Mouse (Mus musculus) left cerebral cortex, adult 8-10 months (tissue): Measurements from ENCODE around the gene Mroh3. TPM values are rescaled to one million over a fixed set of nuclear protein-coding genes. Genes with fewer than 3 reads are reported as not detected.

ENCODE experiments used
- DNase-seq, 2 experiments: peaks; one replicate each; pipeline ENCODE4 v3.0.0; 2022; ENCODE audit warnings: low spot score in 2 of 2
- total RNA-seq, 4 experiments: library from RNA; stranded (reverse); gene quantifications; 2 replicates each; pipeline ENCODE4 v1.2.4; 2022

The Mroh3 gene
- total RNA-seq, 4 experiments from 2014 or later = 0.37 to 1.2 (median 0.56) TPM

- no peak for DNase-seq
Observed at GRCm38 (mm10) chr1:136228328-136229039, 15.9 kb upstream of the Mroh3 start.

DNA sequence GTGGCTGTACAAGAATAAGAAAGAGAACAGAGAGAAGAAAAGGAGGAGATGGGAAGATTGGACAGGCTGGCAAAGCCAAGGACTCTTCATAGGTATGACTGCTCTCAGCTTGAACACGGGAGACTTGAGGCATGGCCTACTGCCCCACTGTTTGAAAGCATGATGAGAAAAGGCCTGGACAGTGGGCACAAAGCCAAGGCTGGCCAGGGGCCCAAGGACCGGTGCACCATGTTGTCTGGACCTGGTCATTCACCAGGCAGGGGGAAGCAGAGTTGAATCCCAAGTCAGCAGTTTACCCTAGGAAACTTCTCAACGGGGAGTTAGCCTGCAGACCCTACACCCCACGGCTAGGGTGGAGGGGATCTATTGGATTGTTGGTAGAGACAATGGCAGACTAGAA is 15.2 kb upstream of the Mroh3 start:
- no peak for DNase-seq

- no peak for DNase-seq
Observed at GRCm38 (mm10) chr1:136226626-136227025, 14.0 kb upstream of the Mroh3 start.

- DNase-seq = no peak
Observed at GRCm38 (mm10) chr1:136225846-136226245, 13.2 kb upstream of the Mroh3 start.

DNA sequence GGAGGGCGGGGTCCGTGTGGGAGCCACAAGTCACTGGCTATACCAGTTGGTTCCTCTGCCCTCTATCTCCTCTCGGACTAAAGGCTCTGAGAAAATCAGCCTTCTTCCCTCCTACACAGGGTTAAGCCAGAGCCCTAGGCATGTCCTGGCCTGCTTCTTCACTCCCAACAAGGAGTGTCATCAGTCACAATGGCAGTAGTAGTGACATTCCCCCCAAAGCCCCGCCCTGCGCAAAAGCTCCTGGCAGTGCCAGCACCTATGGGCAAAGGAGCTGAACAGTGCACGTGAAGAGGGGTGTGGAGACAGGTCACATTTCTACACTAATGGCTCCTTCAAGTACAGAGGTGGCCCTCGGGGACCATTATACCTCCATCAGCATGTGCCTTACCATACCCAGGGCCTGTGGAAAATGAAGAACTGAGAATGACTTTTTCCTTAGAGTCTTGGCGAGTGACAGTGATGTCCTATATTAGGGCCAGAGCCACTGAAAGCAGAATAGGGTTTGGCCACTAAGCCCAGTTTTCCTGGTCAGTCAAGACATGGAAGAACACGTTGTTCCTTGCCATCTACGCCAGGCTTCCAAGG is 11.2 kb upstream of the Mroh3 start:
- no peak for DNase-seq

DNA sequence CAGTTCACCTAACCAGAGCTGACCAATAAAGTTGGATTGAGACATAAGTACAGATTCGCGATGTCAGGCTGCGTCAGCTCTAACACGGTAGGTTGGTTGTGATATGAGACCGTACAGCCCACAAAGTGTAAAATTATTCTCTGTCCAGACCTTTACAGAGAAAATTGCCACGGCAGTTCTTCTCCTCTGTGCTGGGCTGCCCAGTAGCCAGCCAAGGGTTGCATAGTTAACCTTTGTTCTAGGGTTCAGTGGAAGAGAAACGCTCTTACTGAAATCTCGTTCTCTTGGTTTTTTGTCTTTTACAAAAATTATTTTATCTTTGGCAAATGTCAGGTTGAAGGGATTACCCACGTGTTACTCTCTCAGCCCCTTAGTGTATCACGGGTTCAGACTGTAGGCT is 9.8 kb upstream of the Mroh3 start:
- DNase-seq = no peak

GRCm38 (mm10) chr1:136220037-136220871 is 7.6 kb upstream of the Mroh3 start:
- no peak for DNase-seq

GRCm38 (mm10) chr1:136214304-136214703 is 1.7 kb upstream of the Mroh3 start:
- DNase-seq = no peak

DNA sequence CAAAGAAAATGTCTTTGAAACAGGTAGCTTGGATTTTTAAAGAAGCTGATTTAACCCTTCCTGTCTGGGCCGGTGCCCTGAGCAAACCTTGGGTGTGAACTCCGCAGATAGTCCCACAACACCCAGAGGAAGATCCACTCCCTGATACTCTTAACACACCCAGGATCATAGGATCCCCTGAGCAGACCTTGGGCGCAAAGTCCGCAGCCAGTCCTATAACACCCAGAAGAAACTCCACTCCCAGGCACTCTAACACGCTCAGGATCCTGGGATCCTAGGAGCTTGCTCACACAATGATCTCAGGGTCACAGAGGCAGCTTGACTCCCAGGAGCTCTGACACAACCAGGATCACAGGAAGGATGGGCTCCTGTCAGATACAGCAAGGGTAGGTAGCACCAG is 22.6 kb downstream of the Mroh3 start:
- no peak for DNase-seq

DNA sequence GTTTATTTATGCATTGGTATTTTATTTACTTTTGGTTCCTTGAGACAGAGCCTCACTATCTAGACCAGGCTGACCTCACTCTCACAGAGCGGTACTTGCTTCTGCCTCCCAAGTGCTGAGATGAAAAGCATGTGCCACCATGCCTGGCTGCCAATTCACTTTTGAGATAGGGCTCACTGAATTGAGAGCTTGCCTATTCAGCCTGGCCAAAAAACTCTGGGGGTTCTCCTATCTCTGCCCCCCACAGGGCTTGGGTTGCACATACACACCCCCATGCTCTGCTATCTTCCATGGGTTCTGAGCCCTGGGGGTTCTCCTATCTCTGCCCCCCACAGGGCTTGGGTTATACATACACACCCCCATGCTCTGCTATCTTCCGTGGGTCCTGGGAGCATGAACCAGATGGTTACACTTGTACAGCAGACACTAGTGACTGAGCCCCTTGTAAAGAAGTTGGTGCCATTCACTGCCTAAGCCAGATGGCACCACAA is 33.1 kb downstream of the Mroh3 start:
- DNase-seq = no peak

- DNase-seq = no peak
Observed at GRCm38 (mm10) chr1:136178741-136179140, 33.9 kb downstream of the Mroh3 start.

GRCm38 (mm10) chr1:136177085-136177484 is 35.5 kb downstream of the Mroh3 start:
- no peak for DNase-seq

DNA sequence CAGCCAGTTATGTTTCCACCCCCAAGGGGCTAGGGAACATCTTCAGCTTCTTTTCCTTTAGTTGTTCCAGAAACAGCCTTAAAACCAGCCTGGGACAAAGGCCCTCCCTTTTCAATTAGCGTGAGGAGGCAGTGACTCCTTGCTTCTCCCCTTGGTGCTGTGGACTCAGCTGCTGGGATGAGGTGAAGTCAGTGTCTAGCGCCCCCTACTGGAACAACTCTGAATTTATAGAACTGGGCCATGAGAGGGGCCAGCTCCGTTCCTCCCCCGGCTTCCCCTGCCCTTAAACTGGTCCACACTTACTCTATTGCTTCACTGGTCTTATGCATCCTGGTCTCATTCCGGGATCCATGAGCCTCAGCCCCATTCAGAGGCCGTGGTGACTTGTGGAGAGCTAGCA is 37.4 kb downstream of the Mroh3 start:
- no peak for DNase-seq

DNA sequence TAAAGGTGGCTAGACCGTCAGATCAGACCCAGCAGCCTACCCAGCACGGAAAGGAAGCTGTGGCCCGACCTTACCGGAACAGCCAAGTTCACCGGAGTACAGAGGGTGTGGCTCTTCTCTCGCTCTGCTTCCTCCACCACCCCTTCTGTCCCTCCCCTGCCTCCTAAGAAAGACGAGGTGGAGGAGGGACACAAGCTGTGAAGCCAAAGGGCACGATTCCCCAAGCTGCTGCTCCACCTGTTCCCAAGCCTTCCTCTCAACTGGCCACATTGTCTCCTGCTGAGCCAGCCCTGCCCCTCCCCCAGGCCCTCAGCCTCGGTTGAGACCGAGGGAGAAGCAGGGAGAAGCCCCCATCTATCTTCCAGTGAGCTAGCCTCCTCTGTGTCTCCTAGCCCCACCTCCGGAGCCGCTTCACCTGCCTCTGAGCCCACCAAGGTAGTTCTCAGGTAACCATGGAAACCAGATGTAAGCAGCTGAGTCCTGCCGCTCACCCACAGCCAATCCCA is 38.5 kb downstream of the Mroh3 start:
- DNase-seq = peak in 1 of 2 experiments; percentile 6

- DNase-seq = no peak
Observed at GRCm38 (mm10) chr1:136172696-136173095, 39.9 kb downstream of the Mroh3 start.

GRCm38 (mm10) chr1:136170109-136170508 is 42.5 kb downstream of the Mroh3 start:
- no peak for DNase-seq

DNA sequence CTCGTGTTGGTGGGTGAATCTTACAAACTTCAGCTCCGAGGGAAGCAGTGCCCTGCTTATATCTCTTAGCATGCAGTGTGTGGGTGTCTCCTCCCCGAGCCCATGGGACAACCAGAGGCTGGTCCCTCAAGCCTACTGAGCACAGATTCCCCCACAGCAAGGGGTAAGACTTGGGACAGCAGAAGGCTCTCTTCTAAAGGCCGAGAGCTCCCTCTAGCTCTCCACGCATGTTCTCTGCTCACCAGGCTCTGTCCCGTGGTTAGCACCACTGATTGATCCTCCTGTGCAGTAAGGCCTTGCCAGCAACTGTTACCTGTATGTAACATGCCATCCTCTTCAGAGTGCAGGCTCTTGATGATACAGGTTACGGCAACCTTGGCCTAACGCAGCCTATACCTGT is 45.0 kb downstream of the Mroh3 start:
- no peak for DNase-seq

DNA sequence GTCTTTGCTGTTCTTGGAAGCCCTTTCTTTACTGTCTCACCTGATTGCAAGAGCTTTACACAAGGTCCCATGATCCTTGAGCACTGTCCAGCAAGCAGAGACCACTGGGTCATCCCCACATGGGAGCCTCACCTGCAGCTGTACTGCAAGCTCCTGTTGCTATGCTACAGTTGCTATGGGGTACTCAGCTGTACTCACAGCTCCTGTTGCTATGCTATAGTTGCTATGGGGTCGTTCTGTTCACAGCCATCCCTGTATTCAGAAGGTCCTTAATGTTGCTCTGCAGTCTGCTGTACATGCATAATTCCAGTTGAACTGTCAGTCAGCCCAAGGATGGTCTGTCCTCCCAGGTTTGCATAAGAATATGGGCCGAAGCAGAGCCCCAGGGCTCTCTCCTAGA is 47.2 kb downstream of the Mroh3 start:
- no peak for DNase-seq

DNA sequence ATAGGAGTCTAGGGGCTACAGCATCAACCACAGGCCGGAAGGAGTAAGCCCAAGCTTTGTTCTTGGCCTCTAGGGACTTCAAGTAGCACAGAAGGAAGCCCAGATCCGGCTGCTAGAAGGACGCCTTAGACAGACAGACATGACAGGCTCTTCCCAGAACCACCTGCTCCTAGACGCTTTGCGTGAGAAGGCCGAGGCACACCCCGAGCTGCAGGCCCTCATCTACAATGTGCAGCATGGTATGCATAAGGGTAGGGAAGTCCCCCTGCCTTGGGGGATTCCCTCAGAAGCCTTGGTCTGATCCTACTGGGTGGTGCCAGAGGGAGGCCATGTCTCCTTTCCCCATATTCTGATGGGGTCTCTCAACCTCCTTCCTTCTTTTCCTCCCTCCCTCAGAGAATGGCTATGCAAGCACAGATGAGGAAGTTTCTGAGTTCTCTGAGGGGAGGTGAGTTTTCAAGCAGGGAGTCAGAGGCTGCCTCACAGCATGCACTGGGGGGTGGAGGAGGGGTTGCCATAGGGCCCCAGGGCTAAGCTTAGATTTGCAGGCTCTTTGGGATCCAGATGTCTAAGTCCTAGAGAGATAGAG is 51.2 kb downstream of the Mroh3 start:
- no peak for DNase-seq

DNA sequence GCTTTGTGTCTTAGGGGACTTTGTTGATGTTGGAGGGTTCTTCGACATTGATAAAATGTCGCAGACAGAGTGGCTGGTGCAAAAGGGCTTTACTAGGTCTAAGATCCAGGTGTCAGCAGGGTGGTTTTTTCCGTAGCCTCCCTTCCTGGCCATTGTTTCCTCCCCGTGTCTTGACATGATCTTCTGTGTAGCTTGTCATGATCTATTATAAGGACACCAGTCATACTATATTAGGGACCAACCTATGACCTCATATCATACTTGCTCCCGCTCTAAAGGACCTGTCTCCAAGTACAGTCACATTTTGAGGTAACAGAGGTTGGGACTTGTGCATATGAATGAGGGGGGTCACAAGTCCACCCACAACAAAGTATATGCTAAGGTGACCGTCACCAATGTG is 51.7 kb downstream of the Mroh3 start:
- no peak for DNase-seq

DNA sequence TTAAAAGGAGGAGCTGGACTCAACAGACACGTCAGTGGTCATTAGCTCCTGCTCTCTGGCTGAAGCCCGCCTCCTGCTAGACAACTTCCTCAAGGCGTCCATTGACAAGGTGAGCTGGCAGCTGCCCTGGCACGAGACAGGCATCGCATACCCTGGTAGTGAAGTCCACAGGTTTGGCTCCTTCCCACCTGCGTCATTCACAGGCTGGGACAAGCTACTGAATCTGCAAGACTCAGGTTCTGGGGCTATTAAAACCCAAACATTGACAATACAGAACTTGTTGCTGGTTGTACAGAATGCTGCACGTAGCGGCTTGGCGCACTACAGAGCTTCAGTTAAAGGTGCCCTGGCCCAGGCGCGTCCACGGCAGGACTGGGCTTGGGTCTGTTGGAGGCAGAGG is 52.3 kb downstream of the Mroh3 start:
- DNase-seq = no peak

DNA sequence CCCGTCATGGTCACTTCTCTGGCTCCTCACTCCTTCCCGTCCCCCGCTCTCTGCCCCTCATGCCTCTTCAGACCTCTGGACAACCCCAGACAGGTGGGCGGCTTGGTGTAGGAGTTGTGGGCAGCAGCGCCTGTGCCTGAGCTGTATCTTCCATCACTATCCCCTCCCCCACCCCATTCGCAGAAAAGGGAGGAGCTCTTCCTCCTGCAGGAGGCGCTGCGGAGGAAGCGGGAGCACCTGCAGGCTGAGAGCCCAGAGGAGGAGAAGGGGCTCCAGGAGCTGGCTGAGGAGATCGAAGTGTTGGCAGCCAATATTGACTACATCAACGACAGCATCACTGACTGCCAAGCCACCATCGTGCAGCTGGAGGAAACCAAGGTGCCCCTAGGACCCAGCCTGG is 52.8 kb downstream of the Mroh3 start:
- no peak for DNase-seq
